Mouse (Mus musculus) layer of hippocampus, postnatal 36 days (tissue): ENCODE measurements around the gene Hspbap1. TPM values are rescaled to one million over a fixed set of nuclear protein-coding genes. Genes with fewer than 3 reads are reported as not detected.

Experiments used
- DNase-seq, 2 experiments: peaks; one replicate each; pipeline ENCODE4 v3.0.0; 2022
- total RNA-seq, 2 experiments: library from RNA; stranded (reverse); gene quantifications; 2 replicates each; pipeline ENCODE4 v1.2.3; 2021

Gene Hspbap1
- total RNA-seq = 1 to 10 TPM; 6.1 to 7.8 TPM

- peak; percentile 89 for DNase-seq
Measured at GRCm38 (mm10) chr16:35769878-35770657, at the start of gene Hspbap1. Hspbap1 (plus strand) TSS chr16:35770375.

- DNase-seq = no peak
Measured at GRCm38 (mm10) chr16:35724561-35724960, 45.6 kb upstream of the Hspbap1 start.

GRCm38 (mm10) chr16:35726601-35727000, 43.6 kb upstream of the Hspbap1 start:
- no peak for DNase-seq

GRCm38 (mm10) chr16:35729151-35729738, 40.9 kb upstream of the Hspbap1 start:
- no peak for DNase-seq

GRCm38 (mm10) chr16:35732096-35732495, 38.1 kb upstream of the Hspbap1 start:
- DNase-seq = no peak

- DNase-seq = peak; percentile 50 to 52
Measured at GRCm38 (mm10) chr16:35734038-35734437, 36.1 kb upstream of the Hspbap1 start.

- no peak for DNase-seq
Measured at GRCm38 (mm10) chr16:35738096-35738767, 31.9 kb upstream of the Hspbap1 start.

GRCm38 (mm10) chr16:35739548-35739947, 30.6 kb upstream of the Hspbap1 start:
- no peak for DNase-seq

- DNase-seq = no peak
Measured at GRCm38 (mm10) chr16:35740357-35740756, 29.8 kb upstream of the Hspbap1 start.

GRCm38 (mm10) chr16:35740943-35741342, 29.2 kb upstream of the Hspbap1 start:
- no peak for DNase-seq

GRCm38 (mm10) chr16:35741621-35742020, 28.6 kb upstream of the Hspbap1 start:
- no peak for DNase-seq

GRCm38 (mm10) chr16:35742251-35742937, 27.8 kb upstream of the Hspbap1 start:
- DNase-seq = no peak

GRCm38 (mm10) chr16:35747417-35748236, 22.5 kb upstream of the Hspbap1 start:
- peak in 1 of 2 experiments; percentile 16 for DNase-seq

GRCm38 (mm10) chr16:35748237-35748603, 22.0 kb upstream of the Hspbap1 start:
- no peak for DNase-seq

- no peak for DNase-seq
Measured at GRCm38 (mm10) chr16:35749385-35749784, 20.8 kb upstream of the Hspbap1 start.

GRCm38 (mm10) chr16:35751841-35752240, 18.3 kb upstream of the Hspbap1 start:
- DNase-seq = no peak

- DNase-seq = no peak
Measured at GRCm38 (mm10) chr16:35753926-35754325, 16.2 kb upstream of the Hspbap1 start.

GRCm38 (mm10) chr16:35755502-35756334, 14.5 kb upstream of the Hspbap1 start:
- DNase-seq = no peak

- DNase-seq = no peak
Measured at GRCm38 (mm10) chr16:35756697-35757096, 13.5 kb upstream of the Hspbap1 start.

GRCm38 (mm10) chr16:35759401-35759800, 10.8 kb upstream of the Hspbap1 start:
- DNase-seq = no peak
